Mouse (Mus musculus) lung, embryonic 15.5 days (tissue): ENCODE measurements around the gene Tefm. TPM values are rescaled to one million over a fixed set of nuclear protein-coding genes. Genes with fewer than 3 reads are reported as not detected.

Source experiments
- ATAC-seq: fragments of 200-750 bp; cut with Nextera tagmentation; 2 replicates; pipeline ENCODE4 v1.8.0; 2017; ENCODE audit warnings: moderate number of reproducible peaks, borderline replicate concordance; ENCODE audit not compliant: low FRiP score, low TSS enrichment; ENCODE audit errors: extremely low read depth
- H3K27ac ChIP-seq: fragments of 300-500 bp; sonication (generic); 2 replicates; pipeline ENCODE4 v1.5.1; 2015; ENCODE audit warnings: moderate library complexity, mild to moderate bottlenecking, inconsistent platforms
- H3K27me3 ChIP-seq: fragments of 300-500 bp; sonication (generic); 2 replicates; pipeline ENCODE4 v1.6.1; 2015; ENCODE audit warnings: inconsistent platforms
- H3K36me3 ChIP-seq: fragments of 300-500 bp; sonication (generic); 2 replicates; pipeline ENCODE4 v1.6.1; 2015; ENCODE audit warnings: inconsistent platforms
- H3K4me1 ChIP-seq: fragments of 300-500 bp; sonication (generic); 2 replicates; pipeline ENCODE4 v1.6.1; 2015; ENCODE audit warnings: inconsistent platforms
- H3K4me2 ChIP-seq: fragments of 300-500 bp; sonication (generic); 2 replicates; pipeline ENCODE4 v1.6.1; 2015; ENCODE audit warnings: inconsistent platforms, mild to moderate bottlenecking, moderate library complexity
- H3K4me3 ChIP-seq: fragments of 300-500 bp; sonication (generic); 2 replicates; pipeline ENCODE4 v1.5.1; 2015; ENCODE audit warnings: mild to moderate bottlenecking, inconsistent platforms
- H3K9ac ChIP-seq: fragments of 300-500 bp; sonication (generic); 2 replicates; pipeline ENCODE4 v1.6.1; 2015; ENCODE audit warnings: inconsistent platforms
- H3K9me3 ChIP-seq: fragments of 300-500 bp; sonication (generic); 2 replicates; pipeline ENCODE4 v1.6.1; 2016; ENCODE audit warnings: inconsistent platforms
- WGBS: fragments of 180-500 bp; shearing (Covaris S2); methylation state at CpG from one replicate; pipeline ENCODE4 v1.1.7; 2015; 5-methylcytosine and 5-hydroxymethylcytosine counted together
- polyA plus RNA-seq: library from polyadenylated mRNA; unstranded; fragments of >200 nt; fragmentation: Nextera tagmentation; extraction: Ambion mirVana; gene quantifications from 2 replicates; pipeline ENCODE4 v1.2.1, GENCODE M21; 2015

Gene Tefm
- polyA plus RNA-seq, 1 experiment from 2014 or later, result 28.2 TPM

DNA sequence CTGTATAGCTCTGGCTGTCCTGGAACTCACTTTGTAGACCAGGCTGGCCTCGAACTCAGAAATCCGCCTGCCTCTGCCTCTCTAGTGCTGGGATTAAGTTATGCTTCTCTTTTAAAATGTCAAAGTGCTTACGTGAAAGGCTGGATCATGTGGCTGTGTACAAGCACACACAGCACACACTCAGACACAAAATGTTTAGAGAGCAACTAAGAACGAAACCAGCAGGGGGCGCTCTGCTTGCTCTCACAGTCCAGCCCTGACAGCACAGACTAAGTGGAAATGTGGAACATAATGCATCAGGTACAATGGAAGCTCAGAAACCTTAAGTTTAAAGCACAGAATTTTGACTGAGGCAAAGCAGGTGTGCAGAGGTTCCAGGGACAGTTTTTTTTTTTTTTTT lies 55.1 kb downstream of the Tefm start:
- Histone ChIP-seq H3K9ac (no peak overlapping the region), H3K4me2 (no peak overlapping the region), H3K4me1 (peaks cover 8% of the 10 kb centered on the region), H3K9me3 (no peaks in the 10 kb centered on the region), H3K36me3 (no peaks in the 10 kb centered on the region), H3K27ac (no peak overlapping the region), H3K27me3 (no peaks in the 10 kb centered on the region), H3K4me3 (no peak overlapping the region)
- WGBS, result 14% methylated on average over 5 of the region's 5 CpGs
- ATAC-seq, result peak; percentile 61; the same call in 1 of the 2 replicates

Other genes starting within 250 kb of the Tefm start
- 50.4 and 55.0 TPM in 2 replicates for gene Utp6, start 179.8 kb downstream of the Tefm start, polyA plus RNA-seq
- gene Suz12, start 149.1 kb downstream of the Tefm start, polyA plus RNA-seq, result 18.3 and 20.5 TPM in 2 replicates
- gene Crlf3, start 61.2 kb downstream of the Tefm start, polyA plus RNA-seq, result 40.8 and 43.9 TPM in 2 replicates
- 10.8 and 11.4 TPM in 2 replicates for gene Atad5, start 52.8 kb downstream of the Tefm start, polyA plus RNA-seq
- gene Adap2, start 11.9 kb upstream of the Tefm start, polyA plus RNA-seq, result 2.4 and 2.5 TPM in 2 replicates
- gene Rnf135, start 41.7 kb upstream of the Tefm start, polyA plus RNA-seq, result 9.6 and 11.7 TPM in 2 replicates
- gene Rhot1, start 66.8 kb upstream of the Tefm start, polyA plus RNA-seq, result 51.6 and 54.1 TPM in 2 replicates
- gene Rhbdl3, start 158.7 kb upstream of the Tefm start, polyA plus RNA-seq, result 1.5 and 2.4 TPM in 2 replicates
- gene 5730455P16Rik, start 235.9 kb upstream of the Tefm start, polyA plus RNA-seq, result 16.8 and 18.2 TPM in 2 replicates
- 218 and 226 TPM in 2 replicates for gene Zfp207, start 241.1 kb upstream of the Tefm start, polyA plus RNA-seq